Mouse (Mus musculus): ENCODE results near the gene Sytl2.

DNA sequence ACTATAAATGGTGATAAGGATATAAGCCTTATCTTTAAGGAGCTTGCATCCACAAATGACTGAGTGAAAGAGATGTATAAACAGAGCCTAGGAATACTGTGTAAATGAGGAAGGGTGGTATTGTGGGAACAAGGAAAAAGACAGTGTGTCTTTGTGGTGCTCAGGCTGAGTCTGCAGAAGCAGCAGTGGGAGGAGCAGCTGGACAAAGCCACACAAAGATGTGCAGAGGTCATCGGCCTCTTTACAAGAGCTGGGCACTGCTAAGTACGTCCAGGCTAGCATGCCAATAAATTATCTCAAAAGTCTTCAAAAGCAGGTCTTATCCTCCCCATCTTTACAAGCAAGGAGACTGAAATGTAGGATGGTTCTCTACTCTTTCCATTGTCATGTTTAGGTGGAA lies 53.9 kb downstream of the Sytl2 start:
- no peak for TF ChIP-seq MAX (IDR thresholded peaks at IDR 0.05; ENCODE audit: low read depth)
- TF ChIP-seq POLR2A (IDR thresholded peaks at IDR 0.05; ENCODE audit: insufficient read length, low read depth), result no peak
- TF ChIP-seq CEBPB (IDR thresholded peaks at IDR 0.05; ENCODE audit: insufficient read depth, poor library complexity, severe bottlenecking), result no peak
- TF ChIP-seq USF1 (IDR thresholded peaks at IDR 0.05; ENCODE audit: low read depth), result no peak
- no peak for TF ChIP-seq E2F4 (IDR thresholded peaks at IDR 0.05; ENCODE audit: insufficient read depth)

All from myocyte (in vitro differentiated cells).